Mouse (Mus musculus): Measurements from ENCODE around the gene Praf2. TPM values are rescaled to one million over a fixed set of nuclear protein-coding genes. Genes with fewer than 3 reads are reported as not detected.
"Not testable (repeated sequence)": the region's sequence is repeated elsewhere in the genome, so short reads cannot be mapped to it uniquely, and the experiment has no call there.

Praf2 gene
- total RNA-seq, 2 experiments from 2014 or later, result 97.3 to 100 TPM

DNA sequence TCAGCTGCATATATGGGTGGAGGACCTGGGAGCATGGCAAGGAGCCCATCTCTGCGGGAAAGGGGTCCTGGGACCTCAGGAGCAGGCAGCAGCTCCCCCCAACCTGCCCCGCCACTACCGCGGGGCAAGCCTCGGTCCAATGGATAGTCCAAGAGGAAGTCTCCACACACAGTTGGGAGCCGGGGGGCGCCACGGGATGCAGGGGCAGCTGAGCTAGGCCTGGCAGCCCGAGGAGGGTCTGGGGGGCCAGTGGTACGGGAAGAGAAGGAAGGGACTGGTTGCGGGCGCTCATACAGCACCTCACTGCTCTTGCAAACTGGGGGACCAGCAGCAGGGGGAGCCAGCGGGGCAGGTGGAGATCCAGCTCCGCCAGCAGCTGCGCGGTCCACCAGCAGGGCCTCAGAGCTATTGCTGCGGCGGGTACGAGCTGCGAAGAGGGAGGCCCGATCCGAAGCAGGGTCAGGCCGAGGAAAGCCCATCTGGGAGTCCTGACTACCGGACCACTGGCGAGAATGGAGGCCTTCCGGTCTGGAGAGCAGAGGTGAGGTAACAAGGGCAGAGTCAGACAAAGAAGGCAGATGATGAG, 5.4 kb downstream of the Praf2 start:
- DNase-seq (ENCODE audit: low spot score in 2 of 2), result peak in 1 of 2 experiments; percentile 37

DNA sequence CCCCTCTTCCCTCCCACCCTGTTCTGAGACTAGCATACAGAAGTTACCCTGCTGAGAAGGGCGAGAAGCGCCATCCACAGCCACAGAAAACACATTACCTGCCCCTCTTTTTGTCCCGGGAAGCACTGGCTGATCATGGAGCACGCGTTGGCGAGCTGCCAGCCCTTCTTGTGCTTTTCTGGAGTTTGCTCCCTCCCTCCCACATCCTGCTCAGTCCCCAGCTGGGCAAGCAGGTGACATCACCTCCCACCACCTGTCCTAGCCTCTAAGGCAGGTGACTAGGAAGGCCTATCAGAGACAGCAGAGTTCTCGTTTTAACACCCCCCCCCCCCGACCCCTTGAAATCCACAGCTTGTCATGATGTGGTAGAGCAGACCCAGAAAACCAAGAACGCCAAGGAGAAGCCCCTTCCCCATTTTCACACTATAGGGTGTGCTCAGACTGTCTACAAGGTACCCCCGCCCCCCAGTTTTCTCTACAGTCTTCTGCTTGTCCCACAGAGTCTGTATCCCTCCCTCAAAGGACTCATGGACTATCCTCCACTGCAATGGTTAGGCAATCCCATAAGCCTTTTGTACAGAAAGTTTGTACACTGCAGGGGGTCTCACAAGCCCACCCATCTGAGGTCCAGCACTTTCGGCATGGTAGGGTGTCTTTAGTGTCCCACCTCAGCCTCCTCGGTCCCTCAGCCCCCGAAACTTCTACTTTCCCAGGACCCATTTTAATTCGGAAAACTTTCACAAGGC, 11.3 kb downstream of the Praf2 start:
- DNase-seq (ENCODE audit: low spot score in 2 of 2), result no peak

DNA sequence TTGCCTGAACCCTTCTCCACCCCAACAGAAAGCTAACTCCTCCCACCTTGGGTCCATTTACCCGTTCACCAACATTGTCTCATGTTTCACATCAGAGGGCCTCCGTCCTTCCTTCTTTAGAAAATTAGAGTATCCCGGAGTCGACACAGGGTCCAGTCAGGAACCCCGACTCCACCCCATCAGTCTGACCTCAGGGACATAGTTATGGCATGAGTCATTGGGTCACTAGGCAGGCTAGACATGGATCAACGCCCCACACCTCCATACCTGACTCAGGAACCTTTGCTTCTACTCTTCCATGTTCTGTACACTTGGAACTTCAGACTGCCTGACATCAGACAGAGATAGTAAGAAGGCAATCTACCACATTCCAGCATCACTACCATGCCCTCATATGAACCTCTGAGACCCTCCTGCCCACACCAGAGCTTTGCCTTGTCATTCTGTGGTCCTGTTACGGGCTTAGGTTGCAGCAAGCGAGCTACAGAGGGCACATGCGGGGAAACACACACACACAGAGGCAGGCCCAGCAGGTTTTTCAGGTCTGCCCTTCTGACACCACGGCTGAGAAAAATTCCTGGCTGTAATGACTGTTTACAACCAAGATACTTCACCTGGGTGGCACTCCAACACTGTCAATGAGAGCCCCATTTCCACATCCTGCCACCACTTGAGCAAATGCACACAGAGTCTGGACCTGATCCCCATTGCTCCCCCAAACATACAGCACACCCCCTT, 12.0 kb downstream of the Praf2 start:
- DNase-seq (ENCODE audit: low spot score in 2 of 2), result no peak

DNA sequence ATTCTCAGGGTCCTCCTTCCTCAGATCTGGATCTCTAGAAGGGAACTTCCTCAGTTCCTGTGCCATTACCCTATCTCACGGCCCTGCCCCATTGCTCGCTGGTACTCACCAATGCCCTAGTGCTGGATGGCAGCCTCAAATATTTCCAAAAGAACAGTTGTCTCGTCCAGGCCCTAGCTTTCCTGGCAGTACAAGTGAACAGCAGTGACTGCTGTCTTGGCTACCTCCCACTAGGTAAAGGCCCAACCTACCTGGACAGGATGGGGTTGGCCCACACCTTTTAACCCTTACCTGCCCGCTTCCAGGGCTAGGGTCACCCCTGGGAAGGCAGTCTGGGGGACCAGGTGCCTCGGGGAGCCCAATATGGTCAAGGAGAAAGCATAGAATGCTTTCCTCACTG, 12.9 kb downstream of the Praf2 start:
- DNase-seq (ENCODE audit: low spot score in 2 of 2), result no peak

DNA sequence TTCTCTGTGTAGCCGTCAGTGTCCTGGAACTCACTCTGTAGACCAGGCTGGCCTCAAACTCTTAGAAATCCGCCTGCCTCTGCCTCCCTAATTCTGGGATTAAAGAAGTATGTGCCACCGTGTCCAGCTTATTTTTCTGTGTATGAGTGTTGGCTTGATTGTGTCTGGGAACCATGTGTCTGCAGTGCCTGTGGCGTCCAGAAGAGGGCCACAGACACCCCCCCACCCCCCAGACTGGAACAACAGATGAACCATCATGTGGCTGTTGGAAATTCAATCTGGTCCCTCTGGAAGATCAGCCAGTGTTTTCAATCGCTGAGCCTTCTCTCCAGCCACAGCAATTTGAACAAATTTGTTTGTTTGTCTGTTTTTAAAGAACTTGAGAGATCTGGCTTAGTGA, 15.2 kb downstream of the Praf2 start:
- no peak for DNase-seq (ENCODE audit: low spot score in 2 of 2)

DNA sequence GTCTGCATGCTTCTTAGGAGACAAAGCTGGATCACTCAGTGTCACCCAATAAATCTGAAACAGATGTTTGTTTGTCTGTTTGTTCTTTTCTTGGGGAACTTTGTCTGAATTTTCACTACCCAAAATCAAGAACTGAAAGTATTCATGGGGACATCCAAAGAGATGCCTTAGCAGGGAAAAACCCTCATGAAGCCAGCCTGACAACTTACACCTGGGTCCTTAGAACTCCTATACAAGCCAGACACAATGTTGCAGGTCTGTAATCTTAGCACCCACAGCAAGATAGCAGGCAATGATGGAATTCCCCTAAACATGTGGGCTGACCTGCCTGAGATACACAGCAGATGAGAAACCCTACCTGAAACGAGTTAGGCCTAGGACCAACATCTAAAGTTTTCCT, 16.7 kb downstream of the Praf2 start:
- DNase-seq (ENCODE audit: low spot score in 2 of 2), result no peak

DNA sequence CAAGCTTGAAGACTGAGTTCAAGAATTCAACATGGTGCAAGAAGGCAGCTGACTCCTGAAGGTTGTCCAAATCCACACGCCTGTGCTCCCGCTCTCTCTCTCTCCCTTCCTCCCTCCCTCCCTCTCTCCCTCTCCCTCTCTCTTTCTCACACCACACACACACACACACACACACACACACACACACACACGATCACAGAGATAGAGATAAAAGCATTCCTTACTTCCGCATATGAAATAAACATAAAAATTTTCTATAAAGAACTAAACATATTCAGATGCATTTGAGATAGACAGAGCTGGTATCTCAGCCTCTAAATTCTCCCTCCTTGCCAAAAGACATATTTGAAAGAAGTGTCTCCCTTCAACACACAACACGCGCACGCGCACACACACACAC, 17.2 kb downstream of the Praf2 start:
- DNase-seq (ENCODE audit: low spot score in 2 of 2), result no peak

DNA sequence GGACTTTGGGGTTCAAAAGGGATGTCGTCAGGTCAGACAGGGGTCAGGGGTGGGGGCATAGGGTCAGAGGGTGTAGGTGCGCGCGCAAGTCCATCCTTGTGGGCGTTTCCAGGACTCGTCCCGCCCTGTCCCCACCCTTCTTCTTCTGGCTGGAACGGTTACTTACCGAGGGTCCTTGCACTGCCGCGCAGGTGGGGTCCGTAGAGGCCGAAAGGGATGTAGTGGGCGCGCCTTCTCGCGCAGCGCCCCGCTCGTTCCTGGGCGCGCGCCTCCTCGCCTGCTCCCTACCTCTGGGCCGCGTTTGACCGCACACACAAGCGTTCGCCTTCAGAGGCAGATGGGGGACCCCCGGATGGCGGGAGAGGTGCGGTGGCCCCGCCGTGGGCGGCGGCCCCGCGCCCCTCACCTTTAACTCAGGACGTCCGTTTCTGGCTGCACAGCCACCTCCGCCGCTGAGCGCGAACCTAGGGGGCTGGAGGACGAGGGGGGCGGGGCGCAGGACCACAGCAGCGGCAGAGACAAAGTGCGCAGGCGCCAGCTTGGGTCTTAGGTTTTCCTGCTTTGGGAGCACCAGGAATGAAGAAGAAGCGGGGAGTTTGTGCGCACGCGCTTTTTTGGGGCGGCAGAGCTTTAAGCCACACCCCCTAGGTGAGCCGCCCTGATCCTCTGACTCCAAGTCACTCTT, 22.3 kb downstream of the Praf2 start, which contains the start of gene Ccdc120:
Ccdc120 (minus strand) TSS at position 474 of the 685 bp plus-strand sequence.
- peak; percentile 51 to 78 for DNase-seq (ENCODE audit: low spot score in 2 of 2)

DNA sequence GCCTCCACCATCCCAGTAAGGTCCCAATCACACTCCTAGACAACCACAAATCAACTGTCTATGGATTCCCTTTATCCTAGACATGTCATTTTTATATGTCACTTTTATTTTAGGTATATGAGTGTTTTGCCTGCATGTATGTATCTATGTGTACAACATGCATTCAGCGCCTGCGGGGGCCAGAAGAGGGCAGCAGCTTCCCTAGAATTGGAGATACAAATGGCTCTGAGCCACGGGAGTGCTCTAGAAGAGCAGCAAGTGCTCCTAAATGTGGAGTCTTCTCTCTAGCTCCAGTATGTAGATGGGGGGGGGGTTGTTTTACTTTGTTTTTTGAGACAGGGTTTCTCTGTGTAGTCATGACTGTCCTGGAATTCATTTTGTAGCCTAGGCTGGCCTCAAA, 25.4 kb downstream of the Praf2 start:
- DNase-seq (ENCODE audit: low spot score in 2 of 2), result not testable (repeated sequence)

DNA sequence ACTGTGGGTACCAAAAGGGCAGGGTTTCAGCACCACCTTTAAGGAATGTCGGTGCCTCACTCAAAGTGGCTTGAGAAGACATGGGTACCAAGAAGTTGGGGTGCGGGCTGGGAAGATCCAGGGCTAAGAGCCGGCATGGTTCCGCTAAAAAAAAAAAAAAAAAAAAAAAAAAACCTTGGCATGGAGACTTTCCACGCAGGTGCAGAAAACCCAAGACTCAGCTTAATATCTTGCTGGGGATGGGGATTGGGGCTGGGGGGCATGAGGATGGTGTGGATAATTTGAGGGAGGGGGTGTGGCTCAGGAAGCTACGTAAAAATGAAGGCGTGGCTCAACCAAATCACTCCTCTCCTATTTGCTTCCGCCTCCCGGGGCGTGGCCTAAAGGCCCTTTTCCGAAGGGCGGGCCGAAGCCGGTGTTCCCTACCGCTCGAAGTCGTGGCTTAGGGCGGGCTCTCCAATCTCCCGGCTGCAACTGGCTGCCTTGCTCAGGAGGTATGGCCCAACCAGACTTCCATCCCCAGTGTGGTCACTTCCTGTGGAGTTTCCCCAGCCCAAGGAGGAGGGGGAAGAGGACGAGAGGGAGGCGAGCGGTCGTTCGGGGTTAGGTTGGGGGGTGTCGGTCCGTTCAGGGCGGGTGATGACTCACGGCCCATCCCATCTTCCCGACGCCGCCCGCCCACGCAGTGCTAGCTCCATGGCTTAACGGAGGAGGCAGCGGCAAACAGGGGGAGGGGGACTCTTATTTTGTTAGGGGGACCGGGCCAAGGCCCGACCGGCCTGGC, 34.1 kb downstream of the Praf2 start, which contains the start of gene Tfe3:
Tfe3 (plus strand) TSS at position 424 of the 784 bp plus-strand sequence.
- DNase-seq (ENCODE audit: low spot score in 2 of 2), result peak; percentile 90 to 92

DNA sequence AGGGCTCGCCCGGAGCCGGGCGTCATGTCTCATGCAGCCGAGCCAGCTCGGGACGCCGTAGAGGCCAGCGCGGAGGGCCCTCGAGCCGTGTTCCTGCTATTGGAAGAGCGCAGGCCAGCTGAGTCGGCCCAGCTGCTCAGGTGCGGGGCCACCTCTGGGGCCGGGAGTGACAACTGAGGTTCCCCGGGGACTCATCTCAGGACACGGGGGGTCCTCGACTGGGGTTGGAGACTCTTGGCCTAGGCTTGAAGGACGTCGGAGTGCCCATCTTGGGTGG, 34.6 kb downstream of the Praf2 start:
- no peak for DNase-seq (ENCODE audit: low spot score in 2 of 2)

DNA sequence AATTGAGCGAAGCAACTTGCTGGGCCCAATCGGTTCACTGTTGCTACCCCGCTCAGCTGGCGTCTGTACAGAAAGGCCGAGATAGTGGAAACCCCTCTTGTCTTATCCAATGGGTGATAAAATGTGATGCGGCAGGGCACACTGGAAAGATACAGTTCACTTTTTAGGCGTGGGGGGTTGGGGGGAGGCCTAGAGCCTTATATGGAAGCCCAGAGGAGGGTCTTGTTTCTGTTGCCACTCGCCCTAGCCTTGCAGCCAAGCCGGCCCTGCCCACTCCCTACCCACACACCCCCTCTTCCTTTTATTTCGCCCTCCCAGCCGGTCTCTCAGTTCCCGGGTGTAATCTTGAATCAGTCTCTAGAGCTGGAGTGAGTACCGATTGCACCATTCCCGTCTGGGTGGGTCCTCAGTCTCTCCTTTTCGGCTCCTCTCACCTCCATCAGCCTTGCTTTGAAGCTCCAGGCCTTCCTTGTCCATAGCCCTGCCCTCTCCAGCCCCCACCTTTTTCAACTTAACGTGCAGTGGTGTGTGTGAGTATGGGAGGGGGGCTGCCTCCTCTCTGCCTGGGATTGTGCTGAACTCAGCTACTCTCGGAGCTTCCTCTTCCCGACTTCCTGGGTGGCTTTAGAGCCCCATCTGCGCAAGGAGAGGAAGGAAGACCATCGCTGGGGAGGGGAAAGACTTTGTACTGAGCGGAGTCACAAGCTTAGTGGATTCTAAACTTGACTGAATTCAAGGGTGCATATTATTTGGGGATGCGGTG, 35.6 kb downstream of the Praf2 start:
- DNase-seq (ENCODE audit: low spot score in 2 of 2), result no peak

DNA sequence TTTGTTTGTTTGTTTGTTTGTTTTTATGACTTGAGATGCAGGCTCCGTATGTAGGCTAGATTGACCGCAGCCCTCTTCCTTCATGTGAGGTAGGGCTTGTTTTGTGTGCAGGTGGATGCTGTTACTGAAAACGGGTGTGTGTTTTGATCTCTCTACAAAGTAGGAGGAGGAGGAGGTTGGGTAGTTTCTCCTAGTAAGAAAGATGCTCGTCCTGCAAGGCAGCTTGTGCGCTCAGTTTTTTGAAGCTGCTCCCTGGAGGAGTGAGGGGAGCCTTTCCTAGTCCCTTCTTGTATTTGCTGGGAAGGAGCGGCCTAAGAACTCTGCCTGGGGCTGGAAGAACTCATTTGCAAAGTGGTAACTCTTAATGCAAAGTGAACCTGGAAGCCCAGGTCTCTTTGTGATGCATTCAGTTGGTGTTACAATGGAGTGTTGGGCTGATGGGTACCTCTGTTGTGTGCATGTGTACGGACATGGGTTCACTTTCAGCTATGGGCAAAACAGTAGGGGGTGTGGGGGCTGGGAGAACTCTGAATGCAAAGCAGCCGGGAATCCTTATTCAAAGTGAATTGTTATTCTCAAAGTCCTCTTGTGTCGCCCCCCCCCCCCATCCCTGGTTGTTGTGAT, 36.5 kb downstream of the Praf2 start:
- no peak for DNase-seq (ENCODE audit: low spot score in 2 of 2)

DNA sequence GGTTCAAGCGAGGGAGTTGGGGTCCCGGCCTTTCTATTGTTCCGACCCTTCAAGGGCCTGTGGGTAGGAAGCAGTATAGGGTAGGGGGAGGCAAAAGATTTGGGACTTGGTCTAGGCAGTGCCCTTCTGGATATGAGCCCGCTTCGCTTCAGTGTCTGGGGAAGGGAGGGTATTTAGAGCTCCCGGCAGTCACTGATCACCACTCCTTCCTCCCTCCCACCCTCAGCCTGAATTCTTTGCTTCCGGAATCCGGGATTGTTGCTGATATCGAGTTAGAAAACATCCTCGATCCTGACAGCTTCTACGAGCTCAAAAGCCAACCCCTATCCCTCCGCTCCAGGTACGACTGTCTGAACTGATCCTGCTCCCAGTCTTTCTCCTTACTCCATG, 37.0 kb downstream of the Praf2 start:
- DNase-seq (ENCODE audit: low spot score in 2 of 2), result no peak

DNA sequence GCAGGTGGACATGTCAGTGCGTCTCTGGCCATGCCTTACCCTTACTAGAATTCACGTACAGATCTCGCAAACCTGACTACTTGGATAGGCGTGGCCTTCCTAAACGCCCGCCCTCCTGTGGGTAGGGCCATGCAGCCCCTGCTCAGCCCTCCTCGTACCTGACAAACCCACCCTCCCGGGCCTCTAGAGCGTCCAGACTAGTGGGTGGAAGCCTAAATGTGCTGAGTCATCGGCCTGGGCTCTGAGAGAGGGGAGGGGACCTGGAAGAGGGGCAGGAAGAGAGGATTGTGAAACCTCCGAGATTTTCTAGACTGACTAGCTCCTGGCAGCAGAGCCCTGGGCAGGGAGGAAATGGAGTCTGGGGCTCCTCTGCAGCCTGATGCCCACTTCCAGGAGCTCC, 37.5 kb downstream of the Praf2 start:
- no peak for DNase-seq (ENCODE audit: low spot score in 2 of 2)

DNA sequence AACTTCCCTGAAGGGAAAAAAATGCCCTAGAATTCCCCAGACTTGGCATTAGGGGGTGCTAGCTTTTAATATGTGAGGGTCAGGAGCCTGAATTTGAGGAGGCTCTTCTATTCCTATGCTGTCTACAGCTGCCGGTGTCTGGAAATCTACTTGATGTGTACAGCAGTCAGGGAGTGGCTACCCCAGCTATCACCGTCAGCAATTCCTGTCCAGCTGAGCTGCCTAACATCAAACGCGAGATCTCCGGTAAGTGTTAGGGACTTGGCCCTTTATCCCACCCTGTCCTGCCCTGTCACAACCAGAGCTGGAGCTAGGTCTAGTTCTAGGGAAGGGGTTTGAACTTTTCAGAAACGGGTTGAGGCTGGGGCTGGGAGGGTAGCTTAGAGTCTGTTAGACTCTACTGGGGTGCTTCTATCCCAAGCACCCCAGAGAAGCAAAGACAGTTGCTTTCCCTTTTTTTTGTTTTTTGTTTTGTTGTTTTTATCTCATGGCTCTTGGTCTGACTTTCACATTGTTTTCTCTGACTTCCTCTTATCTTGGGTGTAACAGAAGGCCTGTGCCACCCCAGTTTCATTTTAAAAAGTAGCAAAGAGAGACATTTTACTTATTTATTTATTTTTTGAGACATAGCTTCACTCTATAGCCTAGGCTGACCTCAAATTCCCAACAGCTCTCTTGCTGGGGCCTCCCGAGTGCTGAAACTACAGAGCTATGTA, 41.2 kb downstream of the Praf2 start:
- no peak for DNase-seq (ENCODE audit: low spot score in 2 of 2)

DNA sequence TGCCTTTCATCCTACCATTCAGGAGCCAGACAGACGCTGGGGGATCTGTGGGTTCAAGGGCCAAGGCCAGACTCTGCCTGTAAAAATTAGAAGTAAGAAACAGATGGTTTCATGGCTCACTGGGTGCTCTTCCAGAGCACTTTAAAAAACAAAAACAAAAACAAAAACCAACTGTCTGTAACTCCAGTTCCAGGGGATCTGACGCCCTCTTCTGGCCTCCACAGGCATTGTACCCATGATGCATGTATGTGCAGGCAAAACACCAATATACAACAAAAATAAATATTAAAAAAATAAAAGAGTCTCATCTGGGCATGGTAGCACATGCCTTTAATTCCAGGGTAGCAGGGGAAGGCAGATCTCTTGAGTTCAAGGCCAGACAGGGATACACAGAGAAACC, 44.5 kb downstream of the Praf2 start:
- DNase-seq (ENCODE audit: low spot score in 2 of 2), result peak in 1 of 2 experiments; percentile 10

DNA sequence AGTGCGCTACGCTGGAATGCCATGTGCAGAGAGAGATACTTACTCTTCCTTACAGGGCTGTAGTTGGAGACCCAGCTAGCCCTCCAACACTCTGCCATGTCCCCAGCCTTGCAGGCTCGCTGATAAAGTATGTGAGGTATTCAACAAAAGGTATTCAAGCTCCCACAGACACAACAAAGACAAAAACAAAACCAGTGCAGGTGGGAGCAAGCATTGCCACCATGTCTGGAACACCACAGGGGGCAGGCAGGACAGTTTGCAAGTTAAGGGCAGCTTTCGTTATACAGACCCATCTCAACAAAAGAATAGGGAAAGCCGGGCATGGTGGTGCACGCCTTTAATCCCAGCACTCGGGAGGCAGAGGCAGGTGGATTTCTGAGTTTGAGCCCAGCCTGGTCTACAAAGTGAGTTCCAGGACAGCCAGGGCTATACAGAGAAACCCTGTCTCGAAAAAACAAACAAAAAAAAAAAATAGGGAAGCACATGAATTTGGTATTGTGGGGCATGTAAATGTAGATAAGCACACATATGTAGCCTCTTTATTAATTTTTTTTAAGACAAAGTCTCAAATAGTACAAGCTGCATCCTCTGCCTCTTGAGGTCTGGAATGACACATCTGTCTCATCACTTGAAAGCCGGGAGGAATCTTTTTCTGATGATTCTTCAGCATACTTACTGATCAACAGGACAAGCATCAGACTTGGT, 47.4 kb downstream of the Praf2 start:
- DNase-seq (ENCODE audit: low spot score in 2 of 2), result no peak

All from layer of hippocampus, adult 18-20 months (tissue).